Mouse (Mus musculus): ENCODE data around the gene Mettl7a1.

DNA sequence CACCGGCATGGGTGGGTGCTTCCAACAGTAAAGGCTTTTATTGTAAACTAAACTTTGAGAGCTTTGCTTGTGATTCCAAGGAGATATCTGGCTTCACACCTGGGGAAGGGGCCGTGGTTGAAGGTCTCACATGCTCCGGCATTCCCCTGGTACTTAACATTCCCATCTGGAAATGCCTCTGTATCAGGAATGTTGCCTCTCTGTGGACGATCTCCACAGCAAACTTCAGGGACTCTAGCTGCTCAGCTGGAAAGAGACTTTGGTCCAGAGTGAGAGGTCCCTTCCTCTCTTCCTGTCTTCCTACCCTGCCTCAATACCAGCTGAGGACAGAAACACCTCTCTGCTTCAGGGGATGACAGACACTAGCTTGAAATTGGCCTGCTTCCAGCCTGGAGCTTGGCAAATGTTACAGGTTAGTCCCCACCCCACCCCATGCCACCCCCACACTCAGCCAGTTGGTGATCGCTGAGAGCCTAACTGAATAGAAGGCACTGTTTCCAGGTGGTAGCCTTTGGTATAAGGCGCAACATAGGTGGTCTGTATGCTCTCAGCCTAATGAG is 47.6 kb downstream of the Mettl7a1 start:
- TF ChIP-seq CTCF (IDR thresholded peaks at IDR 0.05; ENCODE audit: borderline replicate concordance, control insufficient read depth, extremely low read depth, insufficient read depth, low read length, poor library complexity): no peak
- no peak for TF ChIP-seq POLR2A (IDR thresholded peaks at IDR 0.05; ENCODE audit: control insufficient read depth, extremely low read depth, insufficient read depth, low read length, poor library complexity)
